Mouse (Mus musculus) ZHBTc4 (cell line): ENCODE data around the gene Cadm2.

Source experiments
- DNase-seq: peaks from one replicate; pipeline ENCODE4 v3.0.0-alpha.2; 2011; ENCODE audit warnings: low read depth, low spot score

Gene Cadm2

DNA sequence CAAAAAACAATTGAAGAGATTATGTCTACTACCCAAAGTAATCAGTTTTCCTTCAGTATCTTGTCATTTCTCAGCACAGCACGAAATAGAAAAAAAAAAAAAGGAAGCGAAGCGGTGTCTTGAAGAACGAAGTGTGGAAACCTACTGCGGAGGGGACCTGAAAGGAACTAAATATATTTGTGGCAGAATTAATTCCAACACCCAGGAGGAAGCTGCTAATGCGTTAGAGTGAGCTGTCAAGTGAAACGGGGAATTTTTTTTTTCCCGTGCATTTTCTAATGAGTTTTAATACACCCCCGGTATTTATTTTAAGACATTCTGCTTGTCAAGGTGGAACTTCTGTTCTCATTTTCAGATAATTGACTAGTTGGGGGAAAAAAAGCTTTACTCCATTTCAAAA is 111.6 kb downstream of the Cadm2 start:
- no peak for DNase-seq

DNA sequence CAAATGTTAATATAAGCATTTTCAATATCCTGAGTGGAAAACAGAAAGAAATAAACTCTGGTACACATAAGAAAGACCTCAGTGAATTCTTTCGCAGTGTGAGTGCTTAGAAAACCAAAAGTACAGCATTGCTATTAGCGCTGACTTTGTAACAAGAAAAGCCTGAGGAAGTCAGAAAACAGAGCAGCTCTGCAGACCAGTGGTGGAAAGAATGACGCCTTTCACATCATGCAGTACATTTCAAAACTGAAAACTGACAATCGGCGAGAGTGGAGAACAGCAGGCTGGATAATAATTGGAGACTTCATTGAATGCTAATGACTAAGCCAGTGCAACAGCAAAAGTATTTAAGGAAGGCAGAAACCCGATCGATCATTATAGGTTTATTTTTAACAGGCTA is 138.2 kb downstream of the Cadm2 start:
- DNase-seq, result no peak

DNA sequence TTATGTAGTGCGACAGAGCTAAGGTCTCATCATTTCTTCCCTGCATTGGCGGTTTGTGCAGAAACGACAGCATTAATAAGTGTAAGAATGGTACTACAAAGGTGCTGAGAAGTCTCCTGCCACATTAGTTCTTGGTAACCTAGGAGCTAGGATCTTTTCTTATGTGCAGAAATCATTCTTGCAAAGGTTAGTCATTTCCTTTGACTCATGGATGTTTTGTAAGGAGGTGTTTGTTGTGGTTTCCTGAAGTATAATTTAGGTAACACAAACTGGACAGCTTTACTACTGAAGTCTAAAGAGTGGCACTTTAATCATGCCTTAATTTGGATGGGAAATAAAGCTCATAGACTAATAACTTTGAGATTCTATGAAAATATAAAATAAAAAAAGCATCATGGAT is 153.7 kb downstream of the Cadm2 start:
- no peak for DNase-seq

DNA sequence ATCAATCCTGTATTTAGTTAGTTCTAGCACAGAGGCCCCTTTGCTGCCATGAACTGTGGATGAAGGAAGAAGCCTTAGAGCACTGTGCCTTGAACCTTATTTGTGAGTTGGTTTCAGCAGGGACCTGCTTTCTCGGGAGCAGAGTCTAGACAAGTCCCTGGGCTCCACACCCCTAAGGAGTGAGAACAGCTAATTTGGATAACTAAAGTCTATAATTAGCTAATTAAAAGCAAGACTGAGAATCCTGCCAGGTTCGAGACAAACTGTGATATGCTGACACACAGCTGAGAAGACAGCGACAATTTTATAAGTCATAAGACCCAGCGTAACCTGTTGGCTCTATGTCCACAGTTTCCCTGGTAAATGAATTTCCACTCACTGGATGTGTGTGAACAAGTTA is 184.4 kb downstream of the Cadm2 start:
- no peak for DNase-seq

DNA sequence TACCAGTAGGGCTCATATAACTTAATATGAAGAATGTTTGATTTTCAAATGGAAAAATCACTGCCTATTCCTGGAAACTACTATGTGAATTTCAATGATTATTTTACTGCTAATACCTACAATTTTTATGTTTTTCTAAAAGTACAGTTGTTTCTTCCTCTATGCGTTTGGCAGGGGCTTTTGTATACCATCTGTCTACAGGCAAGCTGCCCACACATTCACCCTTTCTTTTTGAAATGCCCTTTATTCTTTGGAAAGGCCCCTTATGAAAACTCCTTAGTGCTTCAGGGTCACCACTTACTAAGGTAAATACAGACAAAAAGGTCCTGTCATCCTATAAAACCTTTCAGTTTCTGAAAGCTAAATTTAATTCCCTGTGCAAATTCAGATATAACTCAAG is 195.3 kb downstream of the Cadm2 start:
- DNase-seq, result no peak

DNA sequence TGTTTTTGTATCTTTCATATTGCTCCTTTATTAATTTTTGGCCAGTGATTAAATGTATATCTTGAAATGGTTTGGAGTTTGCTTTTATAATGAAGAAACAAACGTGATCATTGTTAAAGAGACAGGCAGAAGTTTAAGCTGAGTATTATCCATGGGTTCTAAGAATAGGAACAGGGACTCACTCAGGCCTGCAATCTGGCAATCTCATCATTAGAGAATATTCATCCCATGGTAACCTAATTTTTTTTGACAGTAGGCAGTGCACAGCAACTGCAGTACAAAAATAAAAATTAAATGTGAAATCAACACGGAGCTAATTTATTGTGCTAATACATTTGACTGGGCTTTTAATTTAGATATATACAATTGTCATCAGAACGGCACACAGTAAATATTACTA is 209.8 kb downstream of the Cadm2 start:
- DNase-seq, result no peak

DNA sequence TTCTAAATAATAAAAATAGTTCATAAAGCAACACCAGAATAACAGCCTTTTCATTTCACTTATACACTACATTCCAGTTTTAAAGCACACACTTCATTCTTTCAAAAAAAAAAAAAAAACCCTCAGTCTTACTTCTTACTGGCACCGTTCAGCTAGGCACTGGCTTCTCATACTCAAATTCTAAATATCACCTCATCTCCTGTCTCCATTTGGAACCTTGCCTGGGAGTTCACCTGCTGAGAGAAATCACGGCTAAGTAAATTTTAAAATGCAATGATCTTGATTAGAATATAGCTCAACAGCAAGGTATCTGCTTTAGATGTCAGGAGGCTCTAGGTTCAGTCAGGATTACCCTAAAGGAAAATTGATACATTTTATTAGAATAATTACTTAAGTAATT is 210.2 kb downstream of the Cadm2 start:
- DNase-seq, result no peak

DNA sequence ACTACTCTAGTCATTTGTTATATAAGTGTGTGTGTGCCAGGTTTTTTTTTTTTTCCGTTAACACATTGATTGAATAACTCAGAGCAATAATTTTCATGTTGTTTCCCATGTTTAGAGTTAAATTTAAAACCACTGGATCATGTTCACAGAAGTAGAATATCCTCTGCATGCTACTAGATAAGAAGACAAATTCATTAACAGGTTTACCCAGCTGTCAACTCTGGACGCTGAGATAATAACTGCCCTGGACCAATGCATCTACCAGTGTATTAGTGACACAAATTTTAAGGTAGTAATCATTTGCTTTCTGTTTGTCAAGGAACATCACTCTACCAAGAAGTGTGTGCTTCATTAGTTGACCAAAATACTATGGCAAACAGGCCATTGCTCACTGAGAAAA is 253.0 kb downstream of the Cadm2 start:
- DNase-seq, result no peak

DNA sequence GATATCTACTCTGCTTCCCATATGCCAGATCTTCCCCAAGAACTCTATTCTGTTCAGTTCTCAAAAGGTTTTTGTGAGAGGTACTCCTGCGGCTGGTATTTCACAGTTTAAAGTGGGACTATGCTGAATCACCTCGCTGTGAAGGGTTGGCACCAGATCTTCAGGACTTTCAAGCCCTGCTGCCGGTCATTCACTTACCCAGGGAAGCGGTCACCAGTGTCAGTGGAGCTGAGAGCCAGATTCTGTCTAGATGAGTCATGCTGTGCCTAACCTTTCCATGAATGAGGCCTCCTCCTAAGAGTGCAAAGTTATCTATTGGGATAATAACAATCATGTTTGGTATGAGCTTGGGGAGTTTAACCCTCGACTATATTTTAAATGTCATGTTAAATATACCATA is 272.7 kb downstream of the Cadm2 start:
- DNase-seq, result no peak

DNA sequence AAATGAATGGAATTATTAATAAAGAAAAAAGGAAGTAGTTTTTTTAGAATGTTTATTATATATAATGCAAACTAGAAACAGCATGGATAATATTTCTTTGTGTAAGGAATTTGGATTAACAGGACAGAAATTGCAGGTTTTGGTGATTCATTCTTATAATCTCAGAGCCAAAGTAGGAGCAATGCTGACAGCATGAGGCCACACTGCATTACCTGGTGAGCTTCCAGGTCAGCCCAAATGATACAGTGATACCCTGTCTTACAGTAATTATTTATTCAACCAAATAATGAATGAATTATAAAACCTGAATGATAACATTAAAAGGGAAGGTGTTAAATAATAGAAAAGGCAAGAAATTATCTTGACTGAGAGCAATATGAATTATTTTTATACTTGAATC is 273.1 kb downstream of the Cadm2 start:
- no peak for DNase-seq

DNA sequence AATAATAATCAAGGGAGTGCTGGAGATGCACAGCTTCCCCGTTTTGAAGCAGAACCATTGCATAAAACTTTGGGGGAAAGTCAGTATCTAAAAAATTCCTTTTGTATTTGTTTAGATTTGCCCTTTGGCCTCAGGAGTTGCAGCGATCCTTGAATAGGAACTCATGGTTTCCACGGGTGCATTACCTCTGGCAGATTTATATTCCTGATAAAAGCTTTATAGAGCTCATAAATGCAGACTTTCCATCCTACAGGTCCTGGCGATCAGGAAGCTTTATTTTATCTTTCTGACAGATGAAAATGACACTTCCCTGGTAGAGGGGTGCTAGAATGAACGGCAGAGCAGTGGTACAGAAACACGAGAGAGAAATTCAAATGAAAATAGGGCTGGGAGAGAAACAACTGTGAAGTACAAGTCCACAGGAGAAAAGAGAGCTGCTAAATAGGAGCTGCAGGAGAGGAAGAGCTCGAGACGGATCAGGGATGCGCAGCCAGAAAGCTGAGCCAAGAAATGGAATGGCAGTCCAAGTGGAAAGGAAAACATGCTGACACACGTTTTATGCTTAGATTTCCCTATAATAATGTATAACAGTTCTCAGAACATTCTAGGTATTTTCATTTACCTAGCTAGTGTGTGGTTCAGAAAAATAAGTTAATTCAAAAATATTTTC is 274.0 kb downstream of the Cadm2 start:
- DNase-seq, result no peak

DNA sequence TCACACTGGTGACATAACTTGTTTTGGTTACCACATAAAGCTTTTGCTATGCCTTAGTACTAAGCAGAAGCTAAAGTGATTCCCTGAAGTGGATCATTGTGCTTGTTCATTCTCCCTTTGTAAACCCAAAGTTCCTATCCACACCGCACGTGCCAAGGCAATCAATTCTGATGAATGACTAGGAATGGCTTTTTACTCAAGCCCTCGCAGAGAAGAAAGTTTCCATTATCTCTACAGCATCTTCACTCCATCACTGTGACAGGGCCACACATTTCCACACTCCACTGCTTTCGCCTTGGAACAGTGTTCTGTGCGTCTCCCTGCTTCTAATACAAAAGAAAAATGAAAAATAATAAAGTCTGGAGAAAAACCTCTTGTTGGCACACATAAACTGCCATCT is 276.5 kb downstream of the Cadm2 start:
- DNase-seq, result no peak

DNA sequence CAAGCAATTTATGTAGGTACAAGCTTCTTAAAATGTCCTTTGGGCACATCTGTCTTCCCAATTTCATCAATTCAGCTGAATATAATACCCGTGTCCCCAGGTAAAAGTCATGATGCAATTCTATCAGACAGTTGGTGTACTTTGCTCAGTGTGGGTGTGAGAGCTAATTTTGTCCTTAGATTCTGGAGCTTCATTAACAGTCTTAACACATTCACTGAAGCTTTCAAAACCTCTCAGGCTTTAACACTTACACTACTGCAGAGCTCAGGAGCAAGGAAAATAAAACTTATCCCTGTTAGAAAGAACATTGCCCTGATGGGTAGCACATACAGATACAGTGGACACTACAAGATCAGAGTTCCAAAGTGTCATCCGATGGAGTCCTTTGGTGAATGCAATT is 309.7 kb downstream of the Cadm2 start:
- DNase-seq, result no peak

DNA sequence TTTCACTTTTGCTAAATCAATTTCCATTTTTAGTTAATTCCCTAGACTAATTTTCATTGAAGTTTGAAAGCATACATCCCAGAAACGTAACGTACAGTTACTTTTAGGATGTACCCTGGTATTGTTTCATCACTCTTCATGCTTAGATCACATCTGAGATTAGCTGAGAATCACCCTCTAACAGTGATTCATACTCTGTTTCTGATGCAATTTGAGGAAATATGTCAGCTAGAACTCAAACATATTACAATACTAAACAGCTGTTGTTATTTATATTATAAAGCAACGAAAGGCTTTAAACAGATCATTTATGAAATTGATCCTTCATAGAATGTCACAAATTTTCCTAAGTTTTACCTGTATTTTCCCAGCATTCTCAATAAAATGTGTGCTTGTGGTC is 336.0 kb downstream of the Cadm2 start:
- DNase-seq, result no peak

DNA sequence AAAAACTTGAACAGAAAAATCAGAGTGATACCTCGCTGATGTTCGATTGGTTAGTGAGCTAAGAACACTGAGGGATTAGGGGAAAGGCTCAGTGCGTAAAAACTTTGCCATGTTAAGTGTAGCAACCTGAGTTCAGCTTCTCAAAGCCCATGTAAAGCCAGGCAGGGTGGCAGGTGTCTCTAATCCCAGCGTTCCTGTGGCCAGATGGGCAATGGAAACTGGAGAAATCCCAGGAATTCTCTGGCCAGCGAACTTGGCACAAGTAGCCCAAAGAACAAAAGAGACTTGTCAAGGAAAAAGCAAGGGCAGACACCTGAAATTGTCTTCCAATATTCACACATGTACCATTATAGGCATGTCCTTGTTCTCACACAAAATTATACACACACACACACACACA is 377.1 kb downstream of the Cadm2 start:
- no peak for DNase-seq

DNA sequence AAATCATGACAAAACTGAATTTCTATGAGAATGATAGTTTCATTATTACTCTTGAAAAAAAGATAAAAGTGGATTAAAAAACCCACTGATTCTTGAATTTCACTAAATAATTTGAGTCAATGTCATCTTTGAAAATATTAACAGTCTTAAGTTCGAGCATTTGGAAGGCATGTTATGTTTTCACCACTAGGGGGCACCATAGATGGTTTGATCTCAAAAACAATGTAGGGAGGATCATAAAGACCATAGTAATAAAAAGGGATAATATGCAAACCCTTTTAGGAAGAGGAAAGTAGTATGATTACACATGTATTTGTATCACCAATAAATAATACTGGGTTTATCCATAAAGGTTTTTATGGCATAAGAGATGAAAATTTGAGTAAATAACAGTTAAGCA is 385.8 kb downstream of the Cadm2 start:
- DNase-seq, result peak; percentile 24

DNA sequence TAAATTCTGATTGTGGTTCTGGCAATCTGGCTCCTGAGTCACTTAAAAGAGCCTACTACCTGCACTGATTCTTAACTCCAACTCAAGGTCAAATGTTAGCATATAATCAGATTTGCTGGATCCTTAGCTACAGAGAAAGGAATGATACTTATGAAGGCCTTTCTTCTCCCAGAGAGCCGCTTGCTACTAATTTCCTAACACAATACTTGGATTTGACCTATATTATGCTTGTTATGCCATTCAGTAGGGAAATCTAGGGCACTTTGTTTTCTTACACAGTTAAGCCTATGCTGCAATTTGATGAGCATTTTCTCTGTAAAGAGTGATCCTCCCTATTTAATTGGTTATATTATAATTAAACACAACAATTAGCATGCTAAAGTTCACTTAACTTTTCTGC is 394.0 kb downstream of the Cadm2 start:
- no peak for DNase-seq

DNA sequence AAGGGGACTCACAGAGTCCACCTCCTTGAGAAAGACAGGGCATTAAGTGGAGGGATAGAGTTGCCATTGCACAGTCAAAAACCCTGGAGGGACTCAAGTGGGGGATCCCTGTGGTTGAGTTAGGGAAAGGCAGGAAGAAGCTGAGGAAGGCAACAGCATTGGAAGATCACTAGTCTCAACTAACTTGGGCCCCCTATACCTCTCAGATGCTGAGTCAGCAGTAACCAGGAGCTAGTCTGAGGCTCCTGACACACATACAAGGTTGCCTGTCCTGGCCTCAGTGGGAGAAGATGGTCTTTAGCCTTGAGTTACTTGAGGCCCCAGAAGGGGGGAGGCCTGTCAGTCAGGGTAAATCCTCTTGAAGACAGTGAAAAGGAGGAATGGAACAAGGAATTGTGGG is 417.4 kb downstream of the Cadm2 start:
- no peak for DNase-seq

DNA sequence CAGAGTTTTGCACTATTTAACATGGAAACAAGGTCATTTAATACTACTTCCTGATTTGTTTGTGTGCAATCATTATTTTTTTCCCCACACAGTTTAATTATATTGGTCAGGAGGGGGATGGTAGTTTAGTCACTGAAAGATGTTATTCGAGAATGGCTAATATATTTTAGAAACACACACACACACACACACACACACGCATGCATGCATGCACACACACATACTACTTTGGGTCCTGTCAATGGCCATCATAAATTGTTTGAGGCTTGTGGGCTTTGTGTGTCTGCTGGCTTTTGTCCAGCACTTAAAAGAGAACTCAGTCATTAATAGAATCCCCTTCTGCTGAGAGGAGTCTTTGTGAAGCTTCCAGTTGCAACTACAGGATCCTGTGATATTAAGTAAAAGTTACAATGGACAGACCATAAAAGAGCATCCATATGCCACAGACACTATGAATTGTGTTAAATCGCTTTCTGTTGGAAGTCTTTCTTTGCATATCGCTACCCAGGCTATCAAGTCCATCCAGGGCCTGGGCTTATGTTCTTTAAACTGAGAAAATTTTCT is 427.8 kb downstream of the Cadm2 start:
- no peak for DNase-seq

DNA sequence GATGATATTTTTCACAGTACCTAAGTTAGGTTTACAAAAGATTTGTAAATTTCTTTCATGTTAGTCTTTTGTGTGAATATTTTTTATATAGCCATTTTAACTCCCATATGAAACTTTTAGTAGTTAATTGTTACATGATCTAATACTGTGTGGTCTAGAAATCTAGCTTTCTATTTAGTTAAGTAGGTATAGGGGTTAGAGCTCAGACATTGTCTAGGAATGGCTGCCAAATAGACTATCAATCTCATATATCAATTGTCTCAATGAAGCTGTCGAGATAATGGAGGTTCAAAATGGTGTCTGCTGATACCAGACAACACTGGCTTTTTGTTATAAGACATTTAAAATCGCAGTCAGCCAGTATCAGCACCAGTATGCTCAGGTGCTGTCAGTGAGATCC is 428.3 kb downstream of the Cadm2 start:
- DNase-seq, result no peak

DNA sequence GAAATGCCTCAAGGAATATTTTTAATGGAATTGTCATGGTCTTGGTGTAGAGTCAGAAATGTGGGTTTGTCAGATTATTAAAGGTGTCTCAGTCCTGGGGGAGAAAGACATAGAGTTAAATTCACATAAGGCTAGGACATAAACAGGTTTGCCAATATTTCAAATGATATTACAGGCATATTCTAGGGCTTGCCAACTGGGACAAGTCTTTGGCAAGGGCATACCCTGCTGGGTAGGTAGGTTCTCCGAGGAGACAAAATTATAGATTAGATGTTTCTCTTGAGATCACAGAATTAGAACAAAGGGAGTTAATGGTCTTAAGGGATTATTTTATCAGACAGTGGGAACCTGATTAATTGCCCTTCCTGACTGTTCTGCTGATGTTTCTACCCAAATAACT is 434.4 kb downstream of the Cadm2 start:
- no peak for DNase-seq

DNA sequence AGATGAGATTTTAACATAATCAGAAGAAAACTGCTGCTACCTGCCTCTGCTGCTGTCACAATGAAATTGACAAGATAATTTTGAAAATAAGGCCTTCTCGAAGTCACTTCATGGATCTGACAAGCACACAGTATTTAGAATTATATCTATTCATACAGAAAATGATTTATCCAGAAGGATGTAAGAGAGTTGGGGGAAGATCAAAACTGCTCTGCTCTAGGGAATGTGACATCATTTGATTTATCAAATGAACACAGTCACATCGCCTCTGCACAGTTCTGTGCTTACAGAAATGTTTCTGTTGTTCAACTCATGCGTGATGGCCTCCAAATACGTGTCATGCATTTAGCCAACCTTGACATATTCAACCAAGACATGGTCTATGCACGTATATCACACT is 437.8 kb downstream of the Cadm2 start:
- DNase-seq, result no peak

DNA sequence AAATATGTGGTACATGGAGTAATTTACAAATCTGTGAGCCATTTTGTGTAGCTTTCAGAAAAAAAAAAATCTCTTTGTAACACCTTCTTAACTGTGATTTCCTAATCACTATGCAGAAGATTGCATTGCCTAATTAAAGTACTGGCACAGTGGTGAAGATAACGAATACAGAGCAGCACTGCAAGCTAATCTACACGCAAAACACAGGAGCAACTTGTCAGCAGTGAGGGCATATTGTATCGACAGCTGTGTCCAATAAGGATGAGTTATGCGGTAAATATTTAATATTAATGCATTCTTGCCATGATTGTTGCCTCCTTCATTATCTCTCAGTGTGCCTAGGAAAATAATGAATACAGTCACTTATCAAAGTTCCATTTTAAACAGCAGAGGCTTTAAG is 445.3 kb downstream of the Cadm2 start:
- no peak for DNase-seq

DNA sequence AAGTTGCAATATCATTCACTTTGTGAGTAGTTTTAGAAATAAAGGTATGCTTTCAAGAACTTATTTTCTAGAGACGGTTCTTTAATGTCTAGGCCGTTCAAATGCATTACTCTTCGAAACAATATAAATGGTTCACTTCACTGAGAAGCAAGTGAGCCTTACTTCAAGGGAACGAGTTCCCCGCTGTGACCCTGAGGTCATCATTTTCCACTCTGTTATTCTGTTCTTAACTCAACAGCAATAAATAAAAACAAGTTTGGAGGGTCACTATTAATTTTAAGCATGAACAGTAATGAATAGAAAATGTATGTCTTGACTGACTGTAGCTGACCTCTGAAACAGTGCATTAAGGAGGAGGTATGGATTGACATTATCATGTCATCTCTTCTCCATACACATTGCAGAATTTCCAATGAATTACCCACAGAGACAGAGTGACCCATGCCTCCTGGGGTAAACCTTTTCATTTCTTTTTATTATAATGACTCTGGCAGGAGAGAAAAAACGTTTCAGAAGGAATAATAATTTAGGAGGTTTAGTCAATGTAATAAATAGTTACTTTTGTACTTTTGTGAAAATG is 458.4 kb downstream of the Cadm2 start:
- DNase-seq, result no peak
